Mouse (Mus musculus) forebrain, embryonic 15.5 days (tissue): ENCODE data around the gene Vmn2r83. TPM values are rescaled to one million over a fixed set of nuclear protein-coding genes. Genes with fewer than 3 reads are reported as not detected.

Experiments
- ATAC-seq: fragments of 200-750 bp; cut with Nextera tagmentation; replicated peaks from 2 replicates; pipeline ENCODE4 v1.8.0; 2017; ENCODE audit warnings: mild to moderate bottlenecking, moderate TSS enrichment, moderate library complexity
- H3K27ac ChIP-seq: fragments of 300-500 bp; sonication (generic); replicated peaks from 2 replicates; pipeline ENCODE4 v1.5.1; 2015; ENCODE audit warnings: mild to moderate bottlenecking, inconsistent platforms
- H3K27me3 ChIP-seq: fragments of 300-500 bp; sonication (generic); 2 replicates; pipeline ENCODE4 v1.6.1; 2015; ENCODE audit warnings: inconsistent platforms
- H3K36me3 ChIP-seq: fragments of 300-500 bp; sonication (generic); 2 replicates; pipeline ENCODE4 v1.6.1; 2015; ENCODE audit warnings: mild to moderate bottlenecking, inconsistent platforms
- H3K4me1 ChIP-seq: fragments of 300-500 bp; sonication (generic); 2 replicates; pipeline ENCODE4 v1.6.1; 2015; ENCODE audit warnings: inconsistent platforms
- H3K4me2 ChIP-seq: fragments of 300-500 bp; sonication (generic); replicated peaks from 2 replicates; pipeline ENCODE4 v1.6.1; 2015; ENCODE audit warnings: mild to moderate bottlenecking, inconsistent platforms
- H3K4me3 ChIP-seq: fragments of 300-500 bp; sonication (generic); 2 replicates; pipeline ENCODE4 v1.5.1; 2015; ENCODE audit warnings: mild to moderate bottlenecking, inconsistent platforms
- H3K9ac ChIP-seq: fragments of 300-500 bp; sonication (generic); replicated peaks from 2 replicates; pipeline ENCODE4 v1.6.1; 2015; ENCODE audit warnings: mild to moderate bottlenecking, inconsistent platforms
- H3K9me3 ChIP-seq: fragments of 300-500 bp; sonication (generic); 2 replicates; pipeline ENCODE4 v1.6.1; 2016; ENCODE audit warnings: inconsistent platforms
- WGBS: fragments of 180-500 bp; shearing (Covaris S2); methylation state at CpG from one replicate; pipeline ENCODE4 v1.1.7; 2015; ENCODE audit warnings: mixed read lengths; 5-methylcytosine and 5-hydroxymethylcytosine counted together
- polyA plus RNA-seq: library from polyadenylated mRNA; unstranded; fragments of >200 nt; fragmentation: Nextera tagmentation; extraction: Ambion mirVana; gene quantifications from 2 replicates; pipeline ENCODE4 v1.2.1, GENCODE M21; 2015

Vmn2r83 gene
- polyA plus RNA-seq, 1 experiment from 2014 or later = not detected

- Histone ChIP-seq H3K4me1 (peaks cover 14% of the 10 kb centered on the region; the same call in 1 of the 2 replicates), H3K9me3 (no peaks in the 10 kb centered on the region), H3K4me2 (no peak overlapping the region), H3K4me3 (no peak overlapping the region), H3K9ac (no peak overlapping the region), H3K27me3 (no peaks in the 10 kb centered on the region), H3K36me3 (no peaks in the 10 kb centered on the region), H3K27ac (no peak overlapping the region)
- 74% methylated on average over 8 of the region's 8 CpGs for WGBS
- ATAC-seq = no peak
Measured at GRCm38 (mm10) chr10:79530241-79530640, 61.7 kb downstream of the Vmn2r83 start.

GRCm38 (mm10) chr10:79530721-79531120 lies 62.2 kb downstream of the Vmn2r83 start:
- WGBS = 95% methylated on average over 13 of the region's 13 CpGs
- no peak for ATAC-seq
- Histone ChIP-seq H3K4me1 (peaks cover 14% of the 10 kb centered on the region; the same call in 1 of the 2 replicates), H3K9ac (no peak overlapping the region), H3K4me2 (no peak overlapping the region), H3K4me3 (no peak overlapping the region), H3K36me3 (no peaks in the 10 kb centered on the region), H3K9me3 (no peaks in the 10 kb centered on the region), H3K27me3 (no peaks in the 10 kb centered on the region), H3K27ac (no peak overlapping the region)

- Histone ChIP-seq H3K9me3 (no peaks in the 10 kb centered on the region), H3K4me1 (peaks cover 14% of the 10 kb centered on the region; the same call in 1 of the 2 replicates), H3K36me3 (no peaks in the 10 kb centered on the region), H3K27ac (no peak overlapping the region), H3K4me2 (no peak overlapping the region), H3K4me3 (no peak overlapping the region), H3K9ac (no peak overlapping the region), H3K27me3 (no peaks in the 10 kb centered on the region)
- WGBS = 84% methylated on average over 3 of the region's 3 CpGs
- no peak for ATAC-seq
Measured at GRCm38 (mm10) chr10:79531593-79531992, 63.1 kb downstream of the Vmn2r83 start.

GRCm38 (mm10) chr10:79532678-79533077 lies 64.1 kb downstream of the Vmn2r83 start:
- H3K4me2 ChIP-seq = peak overlapping the region; percentile 87
- ATAC-seq = no peak
- 29% methylated on average over 3 of the region's 3 CpGs for WGBS

GRCm38 (mm10) chr10:79533126-79533911 lies 64.8 kb downstream of the Vmn2r83 start, which contains the start of gene Plpp2:
Gene Plpp2 (minus strand): TSS chr10:79533796.
- WGBS = under 1% methylated on average over 52 of the region's 52 CpGs
- Histone ChIP-seq H3K27me3 (no peaks in the 10 kb centered on the region), H3K4me1 (peaks cover 14% of the 10 kb centered on the region; the same call in 1 of the 2 replicates), H3K36me3 (no peaks in the 10 kb centered on the region), H3K4me3 (peak within 1 kb of the TSS; percentile 56), H3K27ac (no peak within 1 kb of the TSS), H3K9me3 (no peaks in the 10 kb centered on the region), H3K9ac (peak within 1 kb of the TSS; percentile 47), H3K4me2 (peak within 1 kb of the TSS; percentile 87)
- ATAC-seq = peak; percentile 60

More at GRCm38 (mm10) chr10:79532678-79533077, 64.1 kb downstream of the Vmn2r83 start:
- Histone ChIP-seq H3K4me1 (peaks cover 14% of the 10 kb centered on the region; the same call in 1 of the 2 replicates), H3K9me3 (no peaks in the 10 kb centered on the region), H3K36me3 (no peaks in the 10 kb centered on the region), H3K4me3 (peak overlapping the region; percentile 56), H3K27me3 (no peaks in the 10 kb centered on the region), H3K27ac (no peak overlapping the region), H3K9ac (peak overlapping the region; percentile 47; the same call in 1 of the 2 replicates)

- no peak for ATAC-seq
- H3K27ac ChIP-seq = no peak overlapping the region
- no peak overlapping the region for H3K4me2 ChIP-seq
- H3K4me3 ChIP-seq = no peak overlapping the region
- H3K9me3 ChIP-seq = no peaks in the 10 kb centered on the region
- no peak overlapping the region for H3K9ac ChIP-seq
- peaks cover 14% of the 10 kb centered on the region; the same call in 1 of the 2 replicates for H3K4me1 ChIP-seq
- peaks cover 5% of the 10 kb centered on the region; the same call in 1 of the 2 replicates for H3K36me3 ChIP-seq
- no peaks in the 10 kb centered on the region for H3K27me3 ChIP-seq
- 85% methylated on average over 2 of the region's 2 CpGs for WGBS
Measured at GRCm38 (mm10) chr10:79534426-79534825, 65.9 kb downstream of the Vmn2r83 start.

- Histone ChIP-seq H3K36me3 (peaks cover 15% of the 10 kb centered on the region), H3K4me1 (peaks cover 14% of the 10 kb centered on the region; the same call in 1 of the 2 replicates), H3K4me2 (no peak overlapping the region), H3K9me3 (no peaks in the 10 kb centered on the region), H3K27ac (no peak overlapping the region), H3K27me3 (no peaks in the 10 kb centered on the region), H3K4me3 (no peak overlapping the region), H3K9ac (no peak overlapping the region)
- no peak for ATAC-seq
- 57% methylated on average over 1 of the region's 1 CpGs for WGBS
Measured at GRCm38 (mm10) chr10:79535431-79535830, 66.9 kb downstream of the Vmn2r83 start.

- no peak for ATAC-seq
- H3K4me3 ChIP-seq = no peak overlapping the region
- no peak overlapping the region for H3K4me2 ChIP-seq
- H3K27ac ChIP-seq = no peak overlapping the region
- WGBS = 75% methylated on average over 12 of the region's 12 CpGs
- H3K27me3 ChIP-seq = no peaks in the 10 kb centered on the region
- H3K9me3 ChIP-seq = no peaks in the 10 kb centered on the region
- no peak overlapping the region for H3K9ac ChIP-seq
- H3K4me1 ChIP-seq = peaks cover 14% of the 10 kb centered on the region; the same call in 1 of the 2 replicates
- H3K36me3 ChIP-seq = peaks cover 24% of the 10 kb centered on the region
Measured at GRCm38 (mm10) chr10:79536461-79537080, 68.0 kb downstream of the Vmn2r83 start.

- no peak overlapping the region for H3K4me3 ChIP-seq
- H3K4me2 ChIP-seq = no peak overlapping the region
- H3K27me3 ChIP-seq = no peaks in the 10 kb centered on the region
- H3K9me3 ChIP-seq = no peaks in the 10 kb centered on the region
- H3K36me3 ChIP-seq = peaks cover 30% of the 10 kb centered on the region
- H3K4me1 ChIP-seq = peaks cover 14% of the 10 kb centered on the region; the same call in 1 of the 2 replicates
- no peak overlapping the region for H3K27ac ChIP-seq
- ATAC-seq = no peak
- no peak overlapping the region for H3K9ac ChIP-seq
- WGBS = 91% methylated on average over 7 of the region's 7 CpGs
Measured at GRCm38 (mm10) chr10:79537271-79537670, 68.7 kb downstream of the Vmn2r83 start.

GRCm38 (mm10) chr10:79537781-79538180 lies 69.2 kb downstream of the Vmn2r83 start:
- peaks cover 12% of the 10 kb centered on the region; the same call in 1 of the 2 replicates for H3K4me1 ChIP-seq
- H3K4me2 ChIP-seq = no peak overlapping the region
- H3K27me3 ChIP-seq = no peaks in the 10 kb centered on the region
- H3K4me3 ChIP-seq = no peak overlapping the region
- H3K9me3 ChIP-seq = no peaks in the 10 kb centered on the region
- no peak overlapping the region for H3K9ac ChIP-seq
- ATAC-seq = no peak
- H3K27ac ChIP-seq = no peak overlapping the region
- peaks cover 34% of the 10 kb centered on the region for H3K36me3 ChIP-seq
- WGBS = 83% methylated on average over 2 of the region's 2 CpGs

GRCm38 (mm10) chr10:79538323-79538722 lies 69.8 kb downstream of the Vmn2r83 start:
- H3K36me3 ChIP-seq = peaks cover 39% of the 10 kb centered on the region
- H3K27me3 ChIP-seq = no peaks in the 10 kb centered on the region
- H3K4me2 ChIP-seq = no peak overlapping the region
- no peak overlapping the region for H3K9ac ChIP-seq
- H3K4me1 ChIP-seq = peaks cover 7% of the 10 kb centered on the region; the same call in 1 of the 2 replicates
- H3K4me3 ChIP-seq = no peak overlapping the region
- no peaks in the 10 kb centered on the region for H3K9me3 ChIP-seq
- no peak for ATAC-seq
- WGBS = 93% methylated on average over 3 of the region's 3 CpGs
- no peak overlapping the region for H3K27ac ChIP-seq

GRCm38 (mm10) chr10:79538873-79539272 lies 70.3 kb downstream of the Vmn2r83 start:
- no peak overlapping the region for H3K9ac ChIP-seq
- no peak overlapping the region for H3K27ac ChIP-seq
- 84% methylated on average over 4 of the region's 4 CpGs for WGBS
- H3K4me1 ChIP-seq = peaks cover 1% of the 10 kb centered on the region; the same call in 1 of the 2 replicates
- H3K4me3 ChIP-seq = no peak overlapping the region
- H3K9me3 ChIP-seq = no peaks in the 10 kb centered on the region
- peaks cover 45% of the 10 kb centered on the region for H3K36me3 ChIP-seq
- H3K27me3 ChIP-seq = no peaks in the 10 kb centered on the region
- no peak for ATAC-seq
- no peak overlapping the region for H3K4me2 ChIP-seq
